Comparison of ENCODE assay signal across 20 mouse cellular contexts in genomic region chr10:43099229-43099628, GRCm38 (mm10).
DNase-seq lines count a peak whose midpoint lies in the region; ATAC-seq and TF ChIP-seq lines count a peak whose summit lies in the region.
"Had no signal": no experiment of that assay in that cellular context is flagged by ENCODE, and none has a peak within 500 bp of the region (broad histone marks: within the 10 kb centered on the region; RNA-seq: fewer than 3 reads in every experiment).

No protein-coding gene starts in this region.

- no peak for DNase-seq in layer of hippocampus, adult 2 months (ENCODE audit: low spot score in 2 of 2)
- DNase-seq in layer of hippocampus, postnatal 14 days (ENCODE audit: low spot score in 2 of 2), result no peak
- DNase-seq in kidney, adult 8-10 months, result peak; percentile 5 to 25
- DNase-seq in natural killer cell, adult 2 months (ENCODE audit: low spot score in 2 of 2), result no peak
- DNase-seq in lung, adult 18-20 months, result no peak
- DNase-seq: adrenal gland, postnatal 25 days; forebrain, postnatal 0 days; layer of hippocampus, postnatal 36 days; liver; liver, postnatal 0 days; lung, postnatal 36 days; right cerebral cortex, postnatal 25 days; thymus, postnatal 4 days had no signal

- 61% methylated on average over 6 of the region's 6 CpGs for WGBS in forebrain, embryonic 15.5 days
- WGBS in forebrain, embryonic 16.5 days, result 60% methylated on average over 6 of the region's 6 CpGs

- H3K4me3 ChIP-seq in forebrain, embryonic 15.5 days, result no peak overlapping the region
- no peak overlapping the region for H3K4me3 ChIP-seq in forebrain, embryonic 16.5 days (replicated peaks; ENCODE audit: low read length)
- no peak overlapping the region for H3K4me3 ChIP-seq in layer of hippocampus, adult 2 months
- H3K4me3 ChIP-seq: embryonic facial prominence, embryonic 12.5 days; heart, embryonic 15.5 days; neural tube, embryonic 13.5 days had no signal

- no peak for ATAC-seq in forebrain, embryonic 15.5 days (replicated peaks)
- no peak for ATAC-seq in forebrain, embryonic 16.5 days
- ATAC-seq: activated CD4-positive, CD25-positive, alpha-beta regulatory T cell, adult 4 months; forebrain, postnatal 0 days; liver, postnatal 0 days; Patski had no signal

- no peaks in the 10 kb centered on the region for H3K27me3 ChIP-seq in forebrain, embryonic 15.5 days
- H3K27me3 ChIP-seq in forebrain, embryonic 16.5 days (replicated peaks; ENCODE audit: control insufficient read depth, insufficient read depth, low read length), result no peaks in the 10 kb centered on the region
- H3K27me3 ChIP-seq: embryonic facial prominence, embryonic 12.5 days; heart, embryonic 15.5 days; Patski had no signal

- TF ChIP-seq CTCF in layer of hippocampus, adult 2 months (conservative IDR thresholded peaks at IDR 0.05), result no peak

- no peak overlapping the region for H3K4me2 ChIP-seq in forebrain, embryonic 15.5 days (replicated peaks)
- no peak overlapping the region for H3K4me2 ChIP-seq in forebrain, embryonic 16.5 days (ENCODE audit: low read length)
- H3K4me2 ChIP-seq: embryonic facial prominence, embryonic 12.5 days; heart, embryonic 15.5 days; neural tube, embryonic 13.5 days had no signal

- 0 out of 2 replicates have a peak overlapping the region, but pooled peaks have one; percentile 31 for H3K27ac ChIP-seq in forebrain, embryonic 15.5 days (replicated peaks)
- no peak overlapping the region for H3K27ac ChIP-seq in forebrain, embryonic 16.5 days (ENCODE audit: low read length)
- H3K27ac ChIP-seq in layer of hippocampus, adult 2 months, result peak overlapping the region; percentile 39; the same call in 1 of the 2 replicates
- H3K27ac ChIP-seq: embryonic facial prominence, embryonic 12.5 days; heart, embryonic 15.5 days; neural tube, embryonic 13.5 days had no signal

- H3K9ac ChIP-seq in forebrain, embryonic 15.5 days (replicated peaks), result no peak overlapping the region
- no peak overlapping the region for H3K9ac ChIP-seq in forebrain, embryonic 16.5 days (replicated peaks; ENCODE audit: low read depth, low read length)
- H3K9ac ChIP-seq: embryonic facial prominence, embryonic 12.5 days; forebrain, postnatal 0 days; heart, embryonic 15.5 days; liver, postnatal 0 days; neural tube, embryonic 13.5 days had no signal

- no peaks in the 10 kb centered on the region for H3K9me3 ChIP-seq in forebrain, embryonic 15.5 days
- H3K9me3 ChIP-seq in forebrain, embryonic 16.5 days (ENCODE audit: control insufficient read depth, low read length), result no peaks in the 10 kb centered on the region
- H3K9me3 ChIP-seq: embryonic facial prominence, embryonic 12.5 days; heart, embryonic 15.5 days; neural tube, embryonic 13.5 days had no signal

- peaks cover 77% of the 10 kb centered on the region for H3K4me1 ChIP-seq in forebrain, embryonic 15.5 days
- peaks cover 37% of the 10 kb centered on the region for H3K4me1 ChIP-seq in forebrain, embryonic 16.5 days (replicated peaks; ENCODE audit: control insufficient read depth, insufficient read depth, low read length)

- H3K36me3 ChIP-seq in forebrain, embryonic 15.5 days, result no peaks in the 10 kb centered on the region
- H3K36me3 ChIP-seq in forebrain, embryonic 16.5 days (ENCODE audit: control insufficient read depth, insufficient read depth), result no peaks in the 10 kb centered on the region
- H3K36me3 ChIP-seq: embryonic facial prominence, embryonic 12.5 days; heart, embryonic 15.5 days; neural tube, embryonic 13.5 days had no signal

Comparison
In these comparisons a context has a peak if more than half of its experiments do, and no peak if none do; other contexts are left out.
1. DNase-seq: peak in kidney, adult 8-10 months (2 of 2); none in layer of hippocampus, adult 2 months (0 of 2), layer of hippocampus, postnatal 14 days (0 of 2), natural killer cell, adult 2 months (0 of 2) and lung, adult 18-20 months (0 of 2).